Mouse (Mus musculus) adrenal gland (tissue): Measurements from ENCODE around the gene Tmem217.
"Not testable (repeated sequence)": the region's sequence is repeated elsewhere in the genome, so short reads cannot be mapped to it uniquely, and the experiment has no call there.

Experiments
- intact Hi-C: fragments of 180-260 bp; cut with DNase I; formaldehyde crosslinking; loops from one replicate; pipeline ENCODE4 v1.15.1; 2025

Gene Tmem217

DNA sequence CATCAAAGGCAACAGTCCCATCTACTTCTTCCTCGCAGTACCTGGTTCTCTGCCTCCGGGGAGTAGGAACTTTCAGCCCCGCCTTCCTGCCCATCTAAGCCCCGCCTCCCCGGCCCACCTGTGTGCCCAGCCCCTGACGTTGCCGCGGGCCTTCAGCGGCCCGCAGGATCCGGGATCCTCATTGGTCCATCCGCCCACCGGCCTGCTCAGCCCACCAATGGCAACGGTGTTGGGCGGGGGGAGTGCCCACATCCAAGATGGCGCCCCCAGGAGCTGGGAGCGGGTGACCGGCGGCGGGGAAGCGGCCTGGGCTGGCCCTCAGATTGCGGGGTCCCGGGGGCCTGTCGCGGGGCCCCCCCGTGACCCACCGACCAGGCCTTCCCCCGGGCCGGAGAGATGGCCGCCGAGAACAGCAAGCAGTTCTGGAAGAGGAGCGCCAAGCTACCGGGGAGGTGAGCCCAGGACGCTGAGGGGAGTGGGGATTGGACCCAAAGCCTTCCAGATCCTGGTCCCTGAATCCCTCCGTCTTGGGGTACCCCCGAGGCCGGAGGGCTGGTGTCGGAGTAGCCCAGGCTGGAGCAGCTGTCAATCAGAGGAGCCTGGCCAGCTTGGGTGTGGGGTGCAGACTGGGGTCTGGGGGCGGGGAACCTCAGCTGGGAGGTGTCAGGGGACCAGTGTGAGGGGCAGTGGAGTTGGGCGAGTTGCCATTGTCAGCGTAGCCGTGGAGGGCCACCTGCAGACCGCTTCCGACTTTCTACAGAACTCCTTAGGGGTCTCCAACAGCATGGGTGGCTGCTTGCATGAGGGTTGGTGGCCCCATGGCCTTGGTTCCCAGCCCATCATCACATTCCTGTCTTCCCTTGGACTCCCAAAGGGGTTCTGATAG lies 2.4 kb downstream of the Tmem217 start, which contains the start of the genes Gm17657 and Tbc1d22b:
Gm17657 (minus strand) TSS at position 96 of the 886 bp plus-strand sequence.
Tbc1d22b (plus strand) TSS at position 243 of the 886 bp plus-strand sequence.
- intact Hi-C loops: no loop called here

DNA sequence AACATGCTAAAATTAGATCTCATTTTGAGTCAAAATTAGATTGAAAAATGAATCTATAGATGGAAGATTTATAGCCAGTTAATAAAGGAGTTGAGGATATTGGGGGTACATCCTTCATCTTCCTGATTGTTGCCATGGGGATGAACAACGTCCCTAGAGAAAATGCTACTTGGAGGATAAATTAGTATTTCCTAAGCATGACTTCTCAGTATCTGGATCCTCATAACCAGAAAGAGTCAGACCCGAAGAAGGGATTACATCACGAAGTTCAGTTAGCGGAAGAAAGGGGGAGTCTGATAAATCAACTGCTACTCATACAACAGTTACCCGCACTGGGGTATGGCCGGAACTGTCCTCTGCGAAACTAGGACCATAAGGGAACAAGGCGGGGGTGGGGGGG lies 3.2 kb downstream of the Tmem217 start:
- intact Hi-C loops: no loop called here

DNA sequence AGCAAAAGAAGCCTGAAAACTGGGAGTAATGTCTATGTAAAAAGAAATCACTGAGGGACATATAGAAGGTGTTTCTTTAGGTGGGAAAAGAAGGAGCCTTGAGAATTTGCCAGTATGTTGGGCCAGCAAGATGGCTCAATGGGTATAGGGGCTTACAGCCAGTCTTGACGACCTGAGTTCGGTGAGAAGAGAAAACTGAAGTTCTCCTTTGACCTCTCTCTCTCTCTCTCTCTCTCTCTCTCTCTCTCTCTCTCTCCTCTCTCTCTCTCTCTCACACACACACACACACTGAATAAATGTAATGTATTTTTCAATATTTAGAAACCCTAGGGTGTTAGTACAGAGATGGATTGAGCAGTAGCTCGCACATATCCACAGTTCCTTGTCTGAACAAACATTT lies 3.7 kb downstream of the Tmem217 start:
- intact Hi-C loops: no loop called here

DNA sequence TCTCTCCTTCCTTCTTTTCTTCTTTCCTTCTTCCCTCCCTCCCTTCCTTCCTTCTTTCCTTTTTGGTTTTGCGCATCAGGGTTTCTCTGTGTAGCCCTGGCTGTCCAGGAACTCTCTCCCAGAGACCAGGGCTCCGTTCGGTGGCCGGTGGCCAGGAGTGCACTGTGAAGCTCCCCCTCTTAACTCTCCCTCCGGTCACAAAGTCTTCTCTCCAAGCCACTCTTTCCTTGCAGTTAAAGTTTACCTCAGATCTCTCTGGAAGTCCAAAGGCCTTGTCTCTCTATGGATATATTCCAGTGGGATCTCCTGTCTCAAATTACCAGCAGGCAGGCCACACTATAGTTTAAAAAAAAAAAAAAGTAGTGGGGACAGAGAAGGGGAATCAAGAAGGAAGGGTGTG lies 6.9 kb downstream of the Tmem217 start:
- intact Hi-C loops: no loop called here

DNA sequence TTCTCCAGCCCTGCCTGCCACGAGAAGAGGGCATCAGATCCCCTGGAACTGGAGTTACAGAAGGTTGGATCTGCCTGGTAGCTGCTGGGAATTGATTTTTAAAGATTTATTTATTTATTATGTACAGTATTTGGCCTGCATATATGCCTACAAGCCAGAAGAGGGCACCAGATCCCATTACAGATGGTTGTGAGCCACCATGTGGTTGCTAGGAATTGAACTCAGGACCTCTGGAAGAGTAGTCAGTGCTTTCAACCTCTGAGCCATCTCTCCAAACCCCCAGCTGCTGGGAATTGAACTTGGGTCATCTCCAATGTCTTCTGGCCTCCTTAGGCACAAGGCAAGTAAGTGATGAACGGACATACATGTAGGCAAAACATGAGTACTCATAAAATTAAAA lies 8.1 kb downstream of the Tmem217 start:
- intact Hi-C loops: no loop called here

DNA sequence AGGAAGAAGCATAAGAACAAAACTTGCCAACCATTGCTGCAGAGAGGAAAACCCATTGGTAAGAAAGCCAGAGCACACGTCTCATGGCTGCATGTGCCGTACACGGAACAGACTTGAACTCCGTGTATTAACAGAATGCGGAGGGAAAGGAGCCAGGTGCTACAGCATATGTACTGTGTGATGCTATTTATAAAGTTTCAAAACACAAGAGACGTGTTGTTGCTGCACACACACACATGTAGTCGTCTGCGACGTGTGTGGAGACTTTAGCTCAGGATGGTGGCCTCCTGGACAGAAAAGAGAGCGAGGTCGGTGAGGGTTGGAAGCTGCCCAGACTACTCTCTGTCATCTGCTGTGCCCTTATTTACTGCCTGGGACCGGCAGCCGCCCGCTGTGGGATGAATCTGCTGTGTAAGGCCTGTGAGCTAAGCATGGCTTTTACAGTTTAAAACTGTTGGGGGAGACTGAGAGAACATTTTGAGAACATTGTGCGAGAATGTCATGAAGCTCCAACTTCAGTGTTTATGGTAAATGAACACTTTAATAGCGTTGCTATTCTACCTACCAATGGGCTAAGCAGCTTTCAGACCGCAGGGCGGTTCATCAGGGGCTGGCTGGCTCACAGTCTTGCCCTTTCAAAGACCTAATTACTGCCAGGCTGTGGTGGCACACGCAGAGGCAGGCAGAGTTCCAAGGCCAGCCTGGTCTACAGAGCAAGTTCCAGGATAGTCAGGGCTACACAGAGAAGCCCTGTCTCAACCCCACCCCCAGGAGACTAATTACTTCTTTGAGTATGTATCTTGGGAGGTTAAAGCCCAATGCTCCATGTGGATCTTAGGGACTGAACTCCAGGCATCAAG lies 9.1 kb downstream of the Tmem217 start:
- intact Hi-C loops: no loop called here

DNA sequence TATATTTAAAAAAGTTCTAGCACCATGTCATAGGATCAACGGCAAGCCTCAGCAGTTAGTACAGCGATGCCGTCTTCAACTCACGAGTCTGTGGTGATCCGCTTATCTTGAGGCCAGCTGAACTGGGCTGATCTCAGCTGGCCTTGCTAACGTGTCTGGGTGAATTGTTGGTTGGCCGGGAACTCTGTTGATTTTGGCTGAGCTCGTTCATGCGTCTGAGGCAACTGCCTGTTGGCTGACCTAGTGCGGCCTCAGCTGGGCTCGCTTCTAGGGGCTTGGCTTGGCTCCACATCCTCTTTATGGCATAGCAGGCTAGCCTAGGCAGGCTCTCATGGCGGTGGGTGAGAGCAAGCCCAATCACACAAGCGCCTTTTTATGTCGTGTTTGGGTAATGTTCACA lies 10.8 kb downstream of the Tmem217 start:
- intact Hi-C loops: no loop called here

DNA sequence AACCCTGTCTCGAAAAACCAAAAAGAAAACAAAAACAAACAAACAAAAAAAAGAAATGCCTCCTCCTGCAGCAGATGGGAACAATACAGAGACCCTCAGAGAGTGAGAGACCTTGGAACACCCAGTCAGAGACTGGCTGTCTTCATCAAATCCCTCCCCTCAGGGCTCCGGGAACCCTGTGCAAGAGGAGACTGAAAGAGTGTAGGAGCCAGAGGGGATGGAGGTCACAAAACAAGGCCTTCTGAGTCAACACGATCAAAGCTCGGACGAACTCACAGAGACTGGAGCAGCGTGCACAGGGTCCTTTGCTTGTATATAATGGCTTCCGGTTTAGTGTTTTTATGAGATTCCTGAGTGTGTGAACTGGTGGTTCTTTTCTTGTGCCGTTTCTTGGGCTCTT lies 11.8 kb downstream of the Tmem217 start:
- intact Hi-C loops: no loop called here

DNA sequence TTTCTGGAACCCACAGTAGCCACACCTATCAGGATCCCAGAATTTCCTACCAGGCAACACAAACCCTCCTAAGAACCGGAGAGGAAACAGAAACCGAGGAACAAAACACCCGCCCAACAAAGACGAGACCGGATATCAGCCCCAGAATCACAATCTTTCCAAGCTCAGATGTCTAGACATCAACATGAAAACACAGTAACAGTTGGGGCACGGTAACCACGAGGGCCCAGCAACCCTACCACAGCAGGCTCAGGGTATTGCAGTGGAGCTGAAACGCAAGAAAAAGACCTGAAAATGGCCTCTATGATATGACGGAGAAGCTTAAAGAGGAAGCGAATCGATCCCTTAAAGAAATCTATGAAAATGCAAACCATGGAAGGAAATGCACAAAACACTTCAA lies 18.3 kb downstream of the Tmem217 start:
- intact Hi-C loops: no loop called here

DNA sequence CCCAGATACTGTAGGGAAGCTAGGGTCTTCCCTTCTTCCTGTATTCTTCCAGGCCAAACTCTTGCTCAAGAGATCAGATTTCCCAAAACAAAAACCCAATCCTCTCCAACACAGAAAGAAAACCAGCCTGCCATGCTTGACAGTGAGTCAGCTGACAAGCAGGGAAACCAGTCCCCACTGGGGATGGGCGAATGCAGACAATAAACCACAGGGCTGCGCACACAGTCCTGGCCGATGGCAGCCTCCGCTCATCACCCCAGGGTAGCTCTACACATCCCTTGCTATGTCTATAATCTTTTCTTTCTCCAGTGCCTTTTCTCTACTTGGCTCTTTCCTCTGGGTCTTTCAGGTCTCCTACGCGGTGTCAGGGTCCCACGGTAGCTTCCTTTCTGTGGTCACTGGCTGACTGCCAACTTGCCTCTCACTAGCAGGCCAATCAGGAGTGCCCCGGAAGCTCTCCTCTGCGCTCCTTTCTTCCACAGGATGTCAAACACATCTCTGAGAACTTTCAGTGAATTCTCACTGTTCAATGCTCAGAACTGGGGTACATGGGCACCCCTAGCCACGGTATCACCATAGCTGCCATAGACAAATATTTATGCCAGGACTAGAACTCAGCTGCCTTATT lies 20.3 kb downstream of the Tmem217 start:
- intact Hi-C loops: no loop called here

DNA sequence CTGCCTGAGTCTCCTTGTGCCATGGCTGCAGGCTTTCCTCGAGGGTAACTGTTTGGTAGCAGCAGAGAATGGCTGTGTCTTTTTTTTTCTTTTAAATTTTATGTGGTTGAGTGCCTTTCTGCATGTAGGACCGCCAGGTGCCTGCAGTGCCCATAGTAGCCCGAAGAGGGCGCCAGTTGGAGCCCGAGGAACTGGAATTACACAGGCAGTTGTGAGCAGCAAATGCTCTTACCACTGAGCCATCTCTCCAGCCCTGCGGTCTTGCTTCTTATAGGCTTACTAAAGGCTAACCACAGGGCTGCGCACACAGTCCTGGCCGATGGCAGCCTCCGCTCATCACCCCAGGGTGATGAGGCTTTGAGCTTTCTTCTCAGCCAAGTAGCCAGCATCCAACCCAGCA lies 20.9 kb downstream of the Tmem217 start:
- intact Hi-C loops: no loop called here

DNA sequence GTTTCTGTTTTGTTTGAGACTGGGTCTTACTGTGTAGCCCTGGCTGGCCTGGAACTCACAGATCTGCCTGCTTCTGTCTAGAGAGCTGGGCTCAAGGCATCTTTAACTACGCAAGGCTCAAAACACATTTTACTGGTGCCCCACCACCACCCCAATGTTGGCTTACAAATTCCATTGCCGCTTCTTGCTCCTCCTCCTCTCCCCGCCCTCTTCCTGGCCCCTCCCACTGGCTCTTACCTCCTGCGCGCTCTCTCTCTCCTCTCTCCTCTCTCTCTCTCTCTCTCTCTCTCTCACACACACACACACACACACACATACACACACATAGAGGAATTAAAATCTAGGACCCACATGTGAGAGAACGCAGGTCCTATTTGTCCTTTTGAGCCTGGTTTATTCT lies 21.7 kb downstream of the Tmem217 start:
- intact Hi-C loops: no loop called here

DNA sequence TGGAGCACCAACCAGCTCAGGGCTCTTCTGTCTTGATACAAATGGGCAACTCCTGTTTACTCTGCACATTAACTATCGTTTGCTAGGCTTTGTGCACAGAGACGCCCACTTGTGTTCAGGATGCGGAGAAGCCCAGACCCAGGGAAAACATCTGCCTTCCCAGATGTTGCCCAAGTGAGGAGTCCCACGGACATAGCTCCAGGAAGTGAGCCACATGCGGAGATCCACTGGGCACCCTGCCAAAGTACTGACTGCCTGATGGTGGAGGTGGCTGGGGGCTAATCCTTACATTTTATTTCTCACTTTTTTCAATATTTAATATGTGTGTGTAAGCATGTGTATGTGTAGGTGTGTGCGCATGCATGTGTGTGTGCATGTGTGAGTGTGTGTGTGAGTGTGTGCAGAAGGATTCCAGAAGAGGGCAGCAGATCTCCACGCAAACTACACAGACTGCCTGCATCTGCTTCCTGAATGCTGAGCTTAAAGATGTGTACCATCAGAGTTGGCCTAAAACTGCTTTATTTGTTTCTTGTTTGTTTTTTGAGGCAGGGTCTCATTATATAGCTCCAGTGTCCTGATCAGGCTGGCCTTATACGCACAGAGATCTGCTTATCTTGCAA lies 23.5 kb downstream of the Tmem217 start:
- intact Hi-C loops: no loop called here

DNA sequence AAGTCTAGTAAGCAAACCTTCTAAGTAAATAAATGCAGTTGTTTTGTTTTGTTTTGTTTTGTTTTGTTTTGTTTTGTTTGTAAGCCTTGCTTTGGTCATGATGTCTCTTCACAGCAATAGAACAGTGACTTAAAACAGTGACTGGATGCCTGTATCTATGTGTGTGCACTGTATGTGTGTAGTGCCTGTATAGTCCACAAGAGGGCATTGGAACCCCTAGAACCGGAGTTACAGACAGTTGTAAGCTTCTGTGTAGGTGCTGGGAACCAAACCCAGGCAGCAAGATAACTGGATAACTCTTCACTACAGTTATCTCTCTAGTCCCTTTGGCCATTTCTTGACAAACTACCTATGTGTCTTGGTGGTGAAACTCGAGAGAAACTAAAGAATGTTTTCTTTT lies 26.6 kb downstream of the Tmem217 start:
- intact Hi-C loops: no loop called here

DNA sequence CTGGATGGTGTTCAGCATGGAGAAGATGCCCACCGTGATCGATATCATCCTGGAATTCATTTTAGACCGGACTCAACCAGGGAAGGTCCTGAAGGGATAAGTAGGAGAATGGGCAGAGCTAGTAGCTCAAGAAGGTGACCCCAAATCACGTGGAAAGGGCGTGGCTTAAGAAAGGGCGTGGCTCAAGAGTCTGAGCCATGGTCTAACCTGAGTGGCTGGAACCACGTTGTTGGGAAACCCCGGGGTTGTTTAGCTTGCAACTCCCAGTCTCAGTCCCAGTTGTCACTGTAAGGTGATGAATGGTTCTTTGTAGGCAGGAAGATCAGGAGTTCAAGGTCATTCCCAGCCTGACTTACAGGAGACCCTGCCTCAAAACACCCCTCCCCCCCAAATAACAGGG lies 32.5 kb downstream of the Tmem217 start:
- intact Hi-C loops: no loop called here

DNA sequence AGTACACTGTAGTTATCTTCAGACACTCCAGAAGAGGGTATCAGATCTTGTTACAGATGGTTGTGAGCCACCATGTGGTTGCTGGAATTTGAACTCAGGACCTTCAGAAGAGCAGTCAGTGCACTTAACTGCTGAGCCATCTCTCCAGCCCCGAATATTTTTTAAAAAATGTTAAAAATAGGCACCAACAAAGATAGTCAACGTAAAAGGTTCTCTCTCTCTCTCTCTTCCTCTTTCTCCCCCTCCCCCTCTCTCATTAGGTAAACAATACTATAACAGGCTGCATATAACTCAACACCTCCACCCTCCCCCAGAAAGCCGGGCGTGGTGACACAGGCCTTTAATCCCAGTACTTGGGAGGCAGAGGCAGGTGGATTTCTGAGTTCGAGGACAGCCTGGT lies 33.5 kb downstream of the Tmem217 start:
- intact Hi-C loops: not testable (repeated sequence)

DNA sequence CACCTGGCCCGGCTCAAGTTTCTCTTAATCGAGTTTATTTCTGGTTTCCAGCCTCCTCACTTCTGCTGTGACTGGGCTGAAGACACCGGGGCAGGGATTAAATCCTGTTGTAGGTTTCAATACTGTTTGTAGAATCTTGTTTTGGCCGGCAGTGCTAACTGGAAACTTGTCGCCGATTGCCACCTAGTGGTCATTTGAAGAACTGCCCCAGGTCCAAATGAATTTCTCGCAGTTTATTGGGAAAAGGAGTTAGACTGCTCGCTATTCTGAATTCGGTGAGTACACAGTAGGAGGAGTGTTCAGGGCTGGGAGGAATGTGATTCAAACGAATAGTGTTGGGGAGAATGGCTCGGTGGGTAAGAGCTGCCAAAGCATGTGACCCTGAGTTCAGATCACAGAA lies 37.8 kb downstream of the Tmem217 start:
- intact Hi-C loops: loop anchor here (1.0 to 5.0 kb wide), 3 partner anchors 117 to 247 kb away; partner anchors contain the start of gene BC004004

DNA sequence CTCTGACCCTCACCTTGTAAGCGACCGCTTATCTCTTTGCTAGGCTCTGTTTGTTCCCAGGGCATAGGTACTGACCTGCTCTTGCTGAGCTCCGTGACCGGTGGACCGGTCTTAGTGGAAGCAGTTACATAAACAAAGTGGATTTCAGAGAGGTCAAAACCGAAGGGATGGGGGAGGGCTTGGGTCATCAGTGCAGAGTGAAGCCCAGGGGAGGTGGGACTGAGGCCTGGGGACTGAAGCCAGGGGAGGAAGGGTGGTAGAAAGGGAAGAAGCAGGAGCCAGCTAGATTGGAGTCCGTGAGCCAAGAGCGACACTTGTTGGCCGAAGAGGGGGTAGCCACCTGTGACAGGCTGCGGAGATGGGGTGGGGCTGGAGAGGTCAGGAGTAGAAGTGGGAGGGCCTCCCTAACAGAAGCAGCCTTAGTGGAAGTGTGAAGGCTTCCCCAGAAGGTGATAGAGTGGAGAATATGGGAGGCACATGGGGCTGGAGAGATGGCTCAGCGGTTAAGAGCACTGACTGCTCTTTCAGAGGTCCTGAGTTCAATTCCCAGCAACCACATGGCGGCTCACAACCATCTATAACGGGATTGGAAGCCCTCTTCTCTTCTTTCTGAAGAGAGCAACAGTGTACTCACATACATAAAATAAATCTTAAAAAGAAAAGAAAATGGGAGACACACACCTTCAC lies 39.0 kb downstream of the Tmem217 start:
- intact Hi-C loops: loop anchor here (5.0 kb wide), 2 partner anchors 116 to 246 kb away; partner anchors contain the start of gene BC004004

DNA sequence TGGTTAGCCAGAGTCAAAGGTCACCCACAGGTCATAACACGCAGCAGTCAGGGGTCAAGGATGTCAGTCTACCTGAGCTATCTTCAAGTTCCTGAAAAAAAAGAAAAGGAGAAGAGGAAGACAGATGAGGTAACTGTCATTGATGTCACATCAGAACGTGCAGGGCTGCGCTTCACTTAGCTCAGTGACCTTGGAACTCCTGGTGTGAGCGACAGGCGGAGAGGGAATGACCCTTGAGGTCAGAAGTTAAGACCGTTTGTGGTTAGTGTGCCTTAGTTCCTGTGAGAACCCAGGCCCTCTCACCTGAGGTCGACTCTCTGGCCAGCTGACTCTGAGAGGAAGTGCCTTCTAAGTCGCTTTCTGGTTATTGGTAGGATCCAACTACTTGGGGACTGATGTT lies 41.5 kb downstream of the Tmem217 start:
- intact Hi-C loops: loop anchor here (5.0 kb wide), 2 partner anchors 113 to 243 kb away; partner anchors contain the start of gene BC004004

DNA sequence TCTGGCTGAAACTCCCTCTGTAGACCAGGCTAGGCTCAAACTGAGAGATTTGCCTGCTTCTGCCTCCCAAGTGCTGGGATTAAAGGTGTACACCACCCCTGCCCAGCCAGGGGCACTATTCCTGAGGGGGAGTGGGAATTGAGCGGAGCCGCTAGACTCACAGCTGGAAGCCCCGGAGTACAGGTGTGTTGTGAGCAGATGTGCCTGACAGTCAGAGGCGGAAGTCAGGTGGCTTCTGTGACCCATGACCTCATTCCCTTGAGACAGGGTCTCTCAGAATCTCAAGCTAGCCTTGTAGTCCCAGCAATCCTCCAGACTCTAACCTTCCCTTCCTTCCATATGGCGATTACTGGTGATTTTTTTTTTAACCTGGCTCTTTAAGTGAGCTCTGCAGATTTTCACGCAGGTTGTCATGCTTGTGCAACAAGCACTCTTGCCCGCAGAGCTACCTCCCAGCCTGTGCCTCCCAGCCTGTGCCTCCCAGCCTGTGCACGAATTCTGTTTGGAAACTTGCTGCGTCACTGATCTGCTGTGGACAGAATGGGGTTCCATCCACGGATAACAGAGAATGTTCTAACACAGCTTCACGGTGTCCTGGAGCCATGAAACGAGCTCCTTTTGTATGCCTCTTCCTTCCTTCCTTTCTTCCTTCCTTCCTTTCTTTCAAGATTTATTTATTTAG lies 43.1 kb downstream of the Tmem217 start:
- intact Hi-C loops: no loop called here
